Mouse (Mus musculus): ENCODE data around the gene Arsj.
A peak's percentile ranks its signal among the peaks of the same experiment; 100 is the strongest.

Gene Arsj

GRCm38 (mm10) chr3:126397985-126398630 lies 34.6 kb downstream of the Arsj start:
- ATAC-seq (ENCODE audit: insufficient number of reproducible peaks, low FRiP score, low TSS enrichment), result no peak

GRCm38 (mm10) chr3:126400726-126401125 lies 37.2 kb downstream of the Arsj start:
- no peak for ATAC-seq (ENCODE audit: insufficient number of reproducible peaks, low FRiP score, low TSS enrichment)

GRCm38 (mm10) chr3:126402836-126403235 lies 39.4 kb downstream of the Arsj start:
- peak; percentile 52; the same call in 1 of the 2 replicates for ATAC-seq (ENCODE audit: insufficient number of reproducible peaks, low FRiP score, low TSS enrichment)

- no peak for ATAC-seq (ENCODE audit: insufficient number of reproducible peaks, low FRiP score, low TSS enrichment)
These were observed 40.7 kb downstream of the Arsj start for GRCm38 (mm10) chr3:126404199-126404598.

- no peak for ATAC-seq (ENCODE audit: insufficient number of reproducible peaks, low FRiP score, low TSS enrichment)
These were observed 67.1 kb downstream of the Arsj start for GRCm38 (mm10) chr3:126430524-126431064.

- ATAC-seq (ENCODE audit: insufficient number of reproducible peaks, low FRiP score, low TSS enrichment), result no peak
These were observed 75.8 kb downstream of the Arsj start for GRCm38 (mm10) chr3:126439331-126439730.

- no peak for ATAC-seq (ENCODE audit: insufficient number of reproducible peaks, low FRiP score, low TSS enrichment)
These were observed 85.6 kb downstream of the Arsj start for GRCm38 (mm10) chr3:126449058-126449457.

GRCm38 (mm10) chr3:126449515-126449914 lies 86.0 kb downstream of the Arsj start:
- no peak for ATAC-seq (ENCODE audit: insufficient number of reproducible peaks, low FRiP score, low TSS enrichment)

- no peak for ATAC-seq (ENCODE audit: insufficient number of reproducible peaks, low FRiP score, low TSS enrichment)
These were observed 92.5 kb downstream of the Arsj start for GRCm38 (mm10) chr3:126455787-126456482.

GRCm38 (mm10) chr3:126463119-126463815 lies 99.8 kb downstream of the Arsj start:
- no peak for ATAC-seq (ENCODE audit: insufficient number of reproducible peaks, low FRiP score, low TSS enrichment)

- ATAC-seq (ENCODE audit: insufficient number of reproducible peaks, low FRiP score, low TSS enrichment), result no peak
These were observed 100.8 kb downstream of the Arsj start for GRCm38 (mm10) chr3:126464262-126464661.

Data from cerebellum, adult (tissue).